Mouse (Mus musculus) hindbrain, embryonic 15.5 days (tissue): Measurements from ENCODE around the gene Borcs8. TPM values are rescaled to one million over a fixed set of nuclear protein-coding genes. Genes with fewer than 3 reads are reported as not detected.
A peak's percentile ranks its signal among the peaks of the same experiment; 100 is the strongest.

Source experiments
- ATAC-seq: fragments of 200-750 bp; cut with Nextera tagmentation; 2 replicates; pipeline ENCODE4 v1.8.0; 2017; ENCODE audit warnings: low read depth, moderate number of reproducible peaks, moderate TSS enrichment; ENCODE audit not compliant: low FRiP score
- H3K27ac ChIP-seq: fragments of 300-500 bp; sonication (generic); replicated peaks from 2 replicates; pipeline ENCODE4 v1.5.1; 2015; ENCODE audit warnings: mild to moderate bottlenecking, inconsistent platforms
- H3K27me3 ChIP-seq: fragments of 300-500 bp; sonication (generic); 2 replicates; pipeline ENCODE4 v1.6.1; 2015; ENCODE audit warnings: control low read depth, inconsistent platforms
- H3K36me3 ChIP-seq: fragments of 300-500 bp; sonication (generic); 2 replicates; pipeline ENCODE4 v1.6.1; 2015; ENCODE audit warnings: control low read depth, inconsistent platforms
- H3K4me1 ChIP-seq: fragments of 300-500 bp; sonication (generic); replicated peaks from 2 replicates; pipeline ENCODE4 v1.6.1; 2015; ENCODE audit warnings: control low read depth, inconsistent platforms
- H3K4me2 ChIP-seq: fragments of 300-500 bp; sonication (generic); 2 replicates; pipeline ENCODE4 v1.6.1; 2015; ENCODE audit warnings: moderate library complexity, mild to moderate bottlenecking, inconsistent platforms
- H3K4me3 ChIP-seq: fragments of 300-500 bp; sonication (generic); 2 replicates; pipeline ENCODE4 v1.5.1; 2015; ENCODE audit warnings: mild to moderate bottlenecking, inconsistent platforms
- H3K9ac ChIP-seq: fragments of 300-500 bp; sonication (generic); 2 replicates; pipeline ENCODE4 v1.6.1; 2015; ENCODE audit warnings: inconsistent platforms
- H3K9me3 ChIP-seq: fragments of 300-500 bp; sonication (generic); 2 replicates; pipeline ENCODE4 v1.6.1; 2016; ENCODE audit warnings: control low read depth, inconsistent platforms
- WGBS: fragments of 180-500 bp; shearing (Covaris S2); methylation state at CpG from one replicate; pipeline ENCODE4 v1.1.7; 2015; 5-methylcytosine and 5-hydroxymethylcytosine counted together
- polyA plus RNA-seq: library from polyadenylated mRNA; unstranded; fragments of >200 nt; fragmentation: Nextera tagmentation; extraction: Ambion mirVana; gene quantifications from 2 replicates; pipeline ENCODE4 v1.2.1, GENCODE M21; 2015

Gene Borcs8
- polyA plus RNA-seq, 1 experiment from 2014 or later, result 55.1 TPM

DNA sequence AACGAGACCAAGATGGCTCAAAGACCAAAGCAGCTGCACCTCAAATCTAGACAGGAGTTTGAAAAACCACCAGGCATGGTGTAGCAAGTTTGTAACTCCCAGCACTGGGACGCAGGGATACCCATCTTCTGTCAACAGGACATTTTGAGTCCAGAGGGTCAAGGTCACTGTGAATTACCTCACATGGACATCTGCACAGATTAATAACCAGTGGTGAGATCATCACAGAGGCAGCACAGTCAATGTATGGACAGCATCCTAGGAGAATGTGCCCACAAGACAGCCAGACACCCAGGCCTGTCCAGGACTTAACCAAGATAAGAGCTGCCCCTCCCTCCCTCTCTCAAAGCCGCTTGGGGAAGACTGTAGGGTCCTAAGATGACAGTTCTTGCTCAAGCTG lies 30.8 kb downstream of the Borcs8 start:
- H3K4me3 ChIP-seq, result no peak overlapping the region
- no peak overlapping the region for H3K9ac ChIP-seq
- peaks cover 12% of the 10 kb centered on the region; the same call in 1 of the 2 replicates for H3K27me3 ChIP-seq
- H3K4me1 ChIP-seq, result peaks cover 30% of the 10 kb centered on the region
- H3K4me2 ChIP-seq, result no peak overlapping the region
- ATAC-seq, result no peak
- H3K36me3 ChIP-seq, result no peaks in the 10 kb centered on the region
- WGBS, result 85% methylated on average over 3 of the region's 3 CpGs
- H3K27ac ChIP-seq, result no peak overlapping the region
- H3K9me3 ChIP-seq, result no peaks in the 10 kb centered on the region

DNA sequence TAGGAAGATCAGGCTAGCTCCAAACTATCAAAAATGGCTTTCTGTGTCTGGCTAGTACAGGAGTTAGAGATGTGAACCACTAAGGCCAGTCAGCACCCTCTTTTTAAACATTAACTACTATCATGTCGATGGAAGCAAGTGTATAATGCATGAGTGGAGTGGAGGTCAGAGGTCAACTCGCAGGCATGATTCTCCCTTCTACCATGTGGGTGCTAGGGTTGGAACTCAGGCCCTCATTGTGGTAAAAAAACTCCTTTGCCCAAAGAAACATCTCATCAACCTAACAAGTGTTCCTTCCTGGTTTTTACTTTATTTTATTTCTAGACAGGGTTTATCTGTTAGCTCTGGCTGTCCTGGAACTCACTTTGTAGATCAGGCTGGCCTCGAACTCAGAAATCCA lies 31.4 kb downstream of the Borcs8 start:
- Histone ChIP-seq H3K36me3 (no peaks in the 10 kb centered on the region), H3K9me3 (no peaks in the 10 kb centered on the region), H3K27me3 (0 out of 2 replicates have a peak, but pooled peaks cover 8% of the 10 kb centered on the region), H3K27ac (no peak overlapping the region), H3K4me1 (peaks cover 30% of the 10 kb centered on the region), H3K9ac (no peak overlapping the region), H3K4me2 (no peak overlapping the region), H3K4me3 (no peak overlapping the region)
- no peak for ATAC-seq
- WGBS, result 71% methylated on average over 3 of the region's 3 CpGs

DNA sequence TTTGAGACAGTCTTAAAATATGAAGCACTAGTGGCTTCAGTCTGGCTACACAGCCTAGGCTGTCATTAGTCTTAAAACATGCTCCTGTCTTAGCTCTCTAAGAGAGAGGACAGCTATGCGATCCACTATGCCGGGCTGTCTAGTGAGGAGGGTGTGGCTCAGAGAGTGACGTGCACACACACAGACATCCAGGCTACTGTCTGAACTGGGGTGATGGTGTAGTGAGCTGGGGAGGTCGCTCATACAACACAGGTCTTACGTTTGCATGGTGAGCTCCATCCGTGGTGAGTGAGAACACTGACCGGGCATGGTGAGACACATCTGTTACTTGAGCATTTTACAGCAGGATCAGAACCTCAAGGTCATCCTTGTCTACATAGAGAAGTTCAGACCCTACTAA lies 31.9 kb downstream of the Borcs8 start:
- WGBS, result 90% methylated on average over 7 of the region's 7 CpGs
- Histone ChIP-seq H3K27me3 (0 out of 2 replicates have a peak, but pooled peaks cover 4% of the 10 kb centered on the region), H3K9ac (no peak overlapping the region), H3K4me3 (no peak overlapping the region), H3K27ac (no peak overlapping the region), H3K9me3 (no peaks in the 10 kb centered on the region), H3K4me2 (no peak overlapping the region), H3K36me3 (no peaks in the 10 kb centered on the region), H3K4me1 (peaks cover 30% of the 10 kb centered on the region)
- no peak for ATAC-seq

DNA sequence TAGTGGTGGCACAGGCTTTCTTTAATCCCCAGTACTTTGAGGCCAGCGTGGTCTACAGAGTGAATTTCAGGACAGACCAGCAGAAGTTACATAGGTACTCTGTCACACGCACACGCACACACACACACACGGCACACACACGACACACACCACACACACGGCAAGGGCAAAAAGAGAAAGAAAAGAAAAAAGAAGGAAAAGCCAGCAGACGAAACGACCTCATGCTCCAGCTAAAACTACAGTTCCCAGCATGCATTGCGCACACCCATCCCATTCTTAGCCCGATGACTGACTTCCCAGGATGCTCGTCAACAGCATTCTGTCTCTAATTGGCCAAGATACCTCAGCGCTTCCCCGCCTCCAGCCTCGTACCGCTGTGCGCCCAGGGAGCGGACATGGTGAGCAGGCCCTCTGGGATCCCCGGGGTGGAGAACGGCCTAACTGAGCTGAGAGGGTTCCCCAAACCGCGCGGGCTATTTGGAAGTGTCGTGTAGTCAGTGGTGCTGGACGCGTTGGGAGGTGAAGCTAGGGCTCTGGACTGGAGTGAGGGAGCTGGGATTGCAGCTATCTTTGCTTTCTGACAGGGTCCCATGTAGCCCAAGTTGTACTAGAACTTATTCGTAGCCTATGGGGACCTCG lies 32.9 kb downstream of the Borcs8 start, which contains the start of gene Tmem161a:
Gene Tmem161a (plus strand): TSS at position 314 of the 639 bp plus-strand sequence.
- peak; percentile 96 for ATAC-seq
- H3K27me3 ChIP-seq, result 0 out of 2 replicates have a peak, but pooled peaks cover 2% of the 10 kb centered on the region

DNA sequence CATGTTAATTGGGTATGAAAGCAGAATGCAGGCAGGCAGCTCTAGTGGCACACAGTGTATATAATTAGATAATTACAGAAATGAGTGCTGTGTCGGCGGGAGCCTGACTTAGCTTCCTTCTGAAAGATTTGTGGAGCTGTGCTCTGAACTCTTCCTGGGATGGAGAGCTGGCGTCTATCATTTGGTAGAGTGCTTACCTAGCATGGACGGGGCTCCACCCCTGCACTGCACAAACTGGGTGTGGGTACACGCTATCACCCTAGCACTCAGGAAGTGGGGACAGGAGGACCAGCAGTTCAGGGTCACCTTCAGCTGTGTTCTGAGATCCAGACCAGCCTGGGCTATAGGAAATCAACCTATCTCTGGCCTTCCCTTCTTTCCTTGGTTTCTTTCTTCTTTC lies 34.0 kb downstream of the Borcs8 start:
- WGBS, result 87% methylated on average over 5 of the region's 5 CpGs
- H3K27ac ChIP-seq, result no peak overlapping the region
- H3K4me3 ChIP-seq, result no peak overlapping the region
- H3K36me3 ChIP-seq, result no peaks in the 10 kb centered on the region
- H3K9me3 ChIP-seq, result no peaks in the 10 kb centered on the region
- H3K4me1 ChIP-seq, result peaks cover 20% of the 10 kb centered on the region
- peak overlapping the region; percentile 68 for H3K4me2 ChIP-seq
- no peak overlapping the region; the same call in 1 of the 2 replicates for H3K9ac ChIP-seq
- ATAC-seq, result no peak
- H3K27me3 ChIP-seq, result no peaks in the 10 kb centered on the region

More for the DNA sequence above, 32.9 kb downstream of the Borcs8 start, which contains the start of gene Tmem161a:
- Histone ChIP-seq H3K4me1 (peaks cover 22% of the 10 kb centered on the region), H3K4me3 (peak within 1 kb of the TSS; percentile 91), H3K9me3 (no peaks in the 10 kb centered on the region), H3K27ac (peak within 1 kb of the TSS; percentile 76), H3K9ac (peak within 1 kb of the TSS; percentile 83), H3K36me3 (no peaks in the 10 kb centered on the region), H3K4me2 (peak within 1 kb of the TSS; percentile 68)
- 2% methylated on average over 27 of the region's 27 CpGs for WGBS

DNA sequence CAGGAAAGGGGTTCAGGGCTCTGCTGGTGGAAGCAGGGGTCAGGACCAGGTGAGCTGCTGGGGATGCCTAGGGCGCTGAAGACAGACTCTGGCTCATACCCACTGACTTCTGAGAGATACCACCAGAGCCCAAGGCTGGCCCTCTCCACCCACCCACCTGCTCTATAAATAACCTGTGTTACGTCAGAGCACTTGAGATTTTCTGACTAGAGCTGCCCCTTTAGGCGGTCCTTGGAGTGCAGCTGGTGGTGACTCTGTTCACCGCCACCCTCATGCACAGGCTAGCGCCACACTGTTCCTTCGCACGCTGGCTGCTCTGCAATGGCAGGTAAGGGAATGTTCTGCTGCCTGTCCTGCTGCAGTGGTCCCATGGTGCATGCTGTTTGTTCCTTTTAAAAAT lies 34.8 kb downstream of the Borcs8 start:
- WGBS, result 91% methylated on average over 7 of the region's 7 CpGs
- ATAC-seq, result no peak
- no peak overlapping the region for H3K9ac ChIP-seq

DNA sequence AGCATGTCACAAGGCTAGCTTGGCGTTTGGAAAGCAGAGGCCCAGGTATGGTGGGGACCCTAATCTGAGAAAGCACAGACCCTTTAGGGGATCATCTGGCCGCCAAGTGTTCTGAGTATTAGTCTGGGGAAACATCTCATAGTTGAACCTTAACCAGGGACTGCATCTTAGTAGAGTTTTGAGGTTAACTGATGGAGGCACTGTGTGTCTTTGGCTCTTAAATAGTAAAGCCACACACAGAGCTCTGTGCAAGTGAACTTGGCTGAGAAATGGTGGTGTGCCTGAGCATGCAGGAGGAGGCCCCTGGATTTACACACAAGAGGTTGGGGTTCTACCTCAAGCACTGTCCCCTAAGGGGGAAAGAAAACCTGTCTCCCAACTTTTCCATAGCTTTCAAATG lies 38.9 kb downstream of the Borcs8 start:
- no peak for ATAC-seq
- Histone ChIP-seq H3K4me1 (peaks cover 12% of the 10 kb centered on the region), H3K4me3 (no peak overlapping the region), H3K4me2 (no peak overlapping the region), H3K27ac (no peak overlapping the region), H3K9me3 (no peaks in the 10 kb centered on the region), H3K9ac (no peak overlapping the region), H3K36me3 (0 out of 2 replicates have a peak, but pooled peaks cover 4% of the 10 kb centered on the region), H3K27me3 (no peaks in the 10 kb centered on the region)
- 95% methylated on average over 2 of the region's 2 CpGs for WGBS

More for the DNA sequence above, 34.8 kb downstream of the Borcs8 start:
- peaks cover 20% of the 10 kb centered on the region for H3K4me1 ChIP-seq
- H3K36me3 ChIP-seq, result 0 out of 2 replicates have a peak, but pooled peaks cover 2% of the 10 kb centered on the region
- H3K4me3 ChIP-seq, result no peak overlapping the region
- H3K27me3 ChIP-seq, result no peaks in the 10 kb centered on the region
- no peaks in the 10 kb centered on the region for H3K9me3 ChIP-seq
- no peak overlapping the region for H3K4me2 ChIP-seq
- H3K27ac ChIP-seq, result no peak overlapping the region

DNA sequence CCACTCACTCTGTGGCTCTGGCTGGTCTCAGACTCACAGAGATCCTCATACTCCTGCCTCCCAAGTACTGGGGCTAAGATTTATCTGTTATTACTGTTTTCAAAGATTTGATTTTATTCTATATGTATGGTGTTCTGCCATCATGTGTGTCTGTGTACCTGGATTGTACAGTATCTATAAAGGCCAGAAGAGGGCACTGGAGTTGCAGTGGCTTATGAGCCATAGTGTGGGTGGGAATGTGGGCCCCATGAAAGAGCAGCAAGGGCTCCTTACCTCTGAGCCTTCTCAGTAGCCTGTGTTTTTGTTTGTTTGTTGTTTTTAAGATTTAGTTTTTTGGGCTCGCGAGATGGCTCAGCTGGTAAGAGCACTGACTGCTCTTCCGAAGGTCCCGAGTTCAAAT lies 39.8 kb downstream of the Borcs8 start:
- no peak for ATAC-seq
- 0 out of 2 replicates have a peak, but pooled peaks cover 4% of the 10 kb centered on the region for H3K36me3 ChIP-seq
- whole genome bisulfite sequencing, result 95% methylated on average over 4 of the region's 4 CpGs

DNA sequence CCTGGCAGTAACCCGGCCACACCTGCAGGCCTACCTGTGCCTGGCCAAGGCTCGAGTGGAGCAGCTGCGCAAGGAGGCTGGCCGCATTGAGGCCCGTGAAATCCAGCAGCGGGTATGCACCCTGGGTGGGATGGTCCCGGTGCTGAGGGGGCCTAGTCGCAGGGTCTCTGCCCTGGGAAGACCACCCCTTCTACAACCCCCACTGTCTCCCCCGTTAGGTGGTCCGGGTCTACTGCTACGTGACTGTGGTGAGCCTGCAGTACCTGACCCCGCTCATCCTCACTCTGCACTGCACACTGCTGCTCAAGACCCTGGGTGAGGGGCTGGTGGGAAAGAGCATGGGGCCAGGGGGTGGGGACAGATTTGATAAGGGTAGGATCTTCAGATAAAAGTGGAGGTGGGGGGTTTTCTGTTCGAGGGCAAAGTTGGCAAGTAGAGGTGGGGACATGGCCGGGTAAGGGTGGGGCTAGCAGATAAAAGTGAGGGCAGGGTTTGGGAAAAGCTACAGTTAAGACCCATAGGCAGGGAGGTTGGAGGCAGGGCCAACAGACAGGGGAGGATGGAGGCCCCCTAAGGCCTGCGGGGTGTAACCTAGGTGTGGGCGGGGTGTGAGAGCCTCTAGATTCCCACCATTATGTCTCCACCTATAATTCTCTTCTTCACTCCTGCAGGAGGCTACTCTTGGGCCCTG lies 42.1 kb downstream of the Borcs8 start:
- WGBS, result 86% methylated on average over 16 of the region's 16 CpGs
- H3K4me1 ChIP-seq, result no peaks in the 10 kb centered on the region
- ATAC-seq, result peak; percentile 27
- 0 out of 2 replicates have a peak, but pooled peaks cover 4% of the 10 kb centered on the region for H3K36me3 ChIP-seq
- no peak overlapping the region for H3K4me2 ChIP-seq
- H3K9me3 ChIP-seq, result no peaks in the 10 kb centered on the region
- H3K27me3 ChIP-seq, result no peaks in the 10 kb centered on the region
- H3K4me3 ChIP-seq, result no peak overlapping the region
- no peak overlapping the region for H3K27ac ChIP-seq
- H3K9ac ChIP-seq, result no peak overlapping the region

More for the DNA sequence above, 39.8 kb downstream of the Borcs8 start:
- no peak overlapping the region for H3K4me3 ChIP-seq
- no peak overlapping the region for H3K9ac ChIP-seq
- no peaks in the 10 kb centered on the region for H3K27me3 ChIP-seq
- H3K9me3 ChIP-seq, result no peaks in the 10 kb centered on the region
- no peak overlapping the region for H3K4me2 ChIP-seq
- peaks cover 4% of the 10 kb centered on the region; the same call in 1 of the 2 replicates for H3K4me1 ChIP-seq
- H3K27ac ChIP-seq, result no peak overlapping the region

DNA sequence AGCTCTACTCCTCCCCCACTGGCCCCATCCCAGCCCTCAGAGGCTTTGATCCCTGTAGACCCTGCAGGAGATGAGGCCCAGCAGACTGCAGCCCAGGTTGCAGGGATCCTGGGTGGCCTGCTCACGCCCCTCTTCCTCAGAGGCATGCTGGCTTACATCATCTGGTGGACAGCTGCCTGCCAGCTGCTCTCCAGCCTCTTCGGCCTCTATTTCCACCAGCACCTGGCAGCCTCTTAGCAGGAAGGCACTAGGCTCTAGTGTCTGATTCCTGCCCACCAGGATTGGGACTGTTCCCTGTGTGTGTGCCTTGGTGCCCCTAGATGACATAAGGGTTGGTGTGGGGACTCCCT lies 42.6 kb downstream of the Borcs8 start:
- Histone ChIP-seq H3K4me1 (no peaks in the 10 kb centered on the region), H3K4me3 (no peak overlapping the region), H3K36me3 (0 out of 2 replicates have a peak, but pooled peaks cover 4% of the 10 kb centered on the region), H3K27me3 (no peaks in the 10 kb centered on the region), H3K27ac (no peak overlapping the region), H3K4me2 (no peak overlapping the region), H3K9me3 (no peaks in the 10 kb centered on the region), H3K9ac (no peak overlapping the region)
- 67% methylated on average over 2 of the region's 2 CpGs for WGBS
- no peak for ATAC-seq

DNA sequence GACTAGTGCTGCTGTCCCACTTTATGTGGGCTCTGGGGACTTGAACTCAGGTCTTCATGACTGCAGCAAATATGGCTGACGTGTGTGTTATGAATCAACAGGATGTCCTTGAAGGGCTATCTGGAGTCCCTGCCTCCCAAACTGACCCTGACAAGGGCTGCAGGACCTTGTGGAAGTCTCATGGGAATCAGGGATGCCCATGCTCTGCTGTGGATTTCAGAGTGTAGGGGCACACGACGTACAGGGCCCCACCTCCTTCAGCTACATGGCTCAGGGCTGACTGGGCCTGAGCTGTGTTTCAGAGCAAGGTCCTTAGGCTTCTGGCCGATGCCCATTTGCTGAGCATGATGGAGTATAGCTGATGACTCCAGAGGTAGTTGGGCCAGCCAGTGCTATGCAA lies 43.9 kb downstream of the Borcs8 start:
- H3K9me3 ChIP-seq, result no peaks in the 10 kb centered on the region
- no peak overlapping the region for H3K4me3 ChIP-seq
- ATAC-seq, result no peak
- no peaks in the 10 kb centered on the region for H3K4me1 ChIP-seq
- no peak overlapping the region for H3K27ac ChIP-seq
- WGBS, result 94% methylated on average over 4 of the region's 4 CpGs
- H3K36me3 ChIP-seq, result 0 out of 2 replicates have a peak, but pooled peaks cover 8% of the 10 kb centered on the region
- no peak overlapping the region for H3K4me2 ChIP-seq
- H3K9ac ChIP-seq, result no peak overlapping the region
- no peaks in the 10 kb centered on the region for H3K27me3 ChIP-seq

DNA sequence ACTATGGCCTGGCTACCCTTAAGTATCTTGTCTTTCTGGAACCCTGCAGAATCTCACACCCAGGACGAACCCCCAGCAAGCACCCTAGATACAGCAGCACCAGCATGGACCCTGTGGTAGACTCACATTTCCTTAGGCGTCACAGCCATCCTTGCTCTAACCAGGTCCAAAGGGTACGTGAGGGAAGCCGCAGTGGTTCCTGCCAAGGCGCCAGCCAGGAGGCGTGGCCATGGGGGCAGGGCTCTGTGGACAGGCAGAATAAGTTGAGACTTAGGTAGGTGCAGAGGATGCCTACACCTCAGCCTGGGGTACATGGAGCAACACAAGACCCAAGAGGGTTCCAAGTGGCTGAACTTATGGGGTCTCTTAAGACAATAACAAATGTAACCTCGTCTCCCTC lies 49.4 kb downstream of the Borcs8 start:
- Histone ChIP-seq H3K36me3 (0 out of 2 replicates have a peak, but pooled peaks cover 11% of the 10 kb centered on the region), H3K9ac (no peak overlapping the region), H3K4me1 (no peaks in the 10 kb centered on the region), H3K27me3 (no peaks in the 10 kb centered on the region), H3K27ac (no peak overlapping the region), H3K4me2 (no peak overlapping the region), H3K4me3 (no peak overlapping the region), H3K9me3 (no peaks in the 10 kb centered on the region)
- 77% methylated on average over 7 of the region's 7 CpGs for WGBS
- ATAC-seq, result no peak
